Mouse (Mus musculus) heart, embryonic 14.5 days (tissue): ENCODE measurements at regions not wholly inside any gene's neighbourhood (a gene's known extent, or its start where the extent isn't known, plus 50 kb on each side); places are given as distances from the start of the nearest gene placed in this dataset.

Source experiments
- ATAC-seq: fragments of 200-750 bp; cut with Nextera tagmentation; 2 replicates; pipeline ENCODE4 v1.8.0; 2017; ENCODE audit warnings: low read depth, moderate TSS enrichment; ENCODE audit not compliant: insufficient number of reproducible peaks, insufficient read depth, low FRiP score
- H3K27ac ChIP-seq, 2 experiments: fragments of 200-500 bp in 1 of 2; fragments of 300-500 bp in 1 of 2; sonication (generic) in 1 of 2; replicated peaks in 1 of 2; 2 replicates each; pipeline ENCODE4 v1.5.1; 2012 to 2014; ENCODE audit warnings: low read depth in 2 of 2, low read length in 2 of 2, control low read depth in 1 of 2, mild to moderate bottlenecking in 1 of 2, mixed read lengths in 1 of 2; ENCODE audit not compliant: control insufficient read depth in 1 of 2, insufficient read depth in 1 of 2
- H3K27me3 ChIP-seq: fragments of 300-500 bp; sonication (generic); 2 replicates; pipeline ENCODE4 v1.6.1; 2014; ENCODE audit warnings: mild to moderate bottlenecking, low read length, control low read depth; ENCODE audit not compliant: control insufficient read depth, insufficient read depth
- H3K36me3 ChIP-seq: fragments of 300-500 bp; sonication (generic); 2 replicates; pipeline ENCODE4 v1.6.1; 2014; ENCODE audit warnings: mild to moderate bottlenecking, control low read depth, low read length, mixed read lengths; ENCODE audit not compliant: control insufficient read depth, insufficient read depth
- H3K4me1 ChIP-seq, 2 experiments: fragments of 200-500 bp in 1 of 2; fragments of 300-500 bp in 1 of 2; sonication (generic) in 1 of 2; 2 replicates each; pipeline ENCODE4 v1.6.1; 2012 to 2014; ENCODE audit warnings: low read length in 2 of 2, control low read depth in 1 of 2, mixed read lengths in 1 of 2; ENCODE audit not compliant: control insufficient read depth in 2 of 2, insufficient read depth in 2 of 2
- H3K4me2 ChIP-seq: fragments of 300-500 bp; sonication (generic); 2 replicates; pipeline ENCODE4 v1.6.1; 2014; ENCODE audit warnings: mild to moderate bottlenecking, low read length
- H3K4me3 ChIP-seq, 2 experiments: fragments of 200-500 bp in 1 of 2; fragments of 300-500 bp in 1 of 2; sonication (generic) in 1 of 2; 2 replicates each; pipeline ENCODE4 v1.5.1; 2012 to 2014; ENCODE audit warnings: low read length in 2 of 2, mild to moderate bottlenecking in 2 of 2, control low read depth in 1 of 2, low read depth in 1 of 2, moderate library complexity in 1 of 2; ENCODE audit not compliant: control insufficient read depth in 1 of 2, insufficient read depth in 1 of 2
- H3K9ac ChIP-seq: fragments of 300-500 bp; sonication (generic); 2 replicates; pipeline ENCODE4 v1.6.1; 2014; ENCODE audit warnings: mild to moderate bottlenecking, low read length
- H3K9me3 ChIP-seq: fragments of 300-500 bp; sonication (generic); 2 replicates; pipeline ENCODE4 v1.6.1; 2016; ENCODE audit warnings: low read length, control low read depth; ENCODE audit not compliant: control insufficient read depth
- WGBS: fragments of 180-500 bp; shearing (Covaris S2); extraction: QIAGEN DNeasy Blood & Tissue Kit; methylation state at CpG from one replicate; pipeline ENCODE4 v1.1.7; 2014; 5-methylcytosine and 5-hydroxymethylcytosine counted together

- Histone ChIP-seq H3K4me3 (no peak overlapping the region), H3K36me3 (no peaks in the 10 kb centered on the region), H3K9ac (no peak overlapping the region), H3K4me2 (no peak overlapping the region), H3K9me3 (no peaks in the 10 kb centered on the region), H3K27ac (no peak overlapping the region), H3K4me1 (peaks cover 15 to 17% of the 10 kb centered on the region in 2 experiments; a peak in 3 of 4 replicates), H3K27me3 (no peaks in the 10 kb centered on the region)
- 84% methylated on average over 4 of the region's 4 CpGs for WGBS
- ATAC-seq, result no peak
Observed at GRCm38 (mm10) chr19:53442132-53442610, 51.8 kb upstream of the Smndc1 start.

GRCm38 (mm10) chr19:53441449-53442131, 51.2 kb upstream of the Smndc1 start:
- no peak for ATAC-seq
- H3K4me3 ChIP-seq, result no peak overlapping the region
- H3K9ac ChIP-seq, result no peak overlapping the region
- H3K27me3 ChIP-seq, result no peaks in the 10 kb centered on the region
- 82% methylated on average over 13 of the region's 13 CpGs for WGBS
- H3K36me3 ChIP-seq, result no peaks in the 10 kb centered on the region
- H3K9me3 ChIP-seq, result no peaks in the 10 kb centered on the region
- H3K27ac ChIP-seq, result no peak overlapping the region
- peaks cover 17 to 21% of the 10 kb centered on the region in 2 experiments; a peak in 3 of 4 replicates for H3K4me1 ChIP-seq
- H3K4me2 ChIP-seq, result no peak overlapping the region

DNA sequence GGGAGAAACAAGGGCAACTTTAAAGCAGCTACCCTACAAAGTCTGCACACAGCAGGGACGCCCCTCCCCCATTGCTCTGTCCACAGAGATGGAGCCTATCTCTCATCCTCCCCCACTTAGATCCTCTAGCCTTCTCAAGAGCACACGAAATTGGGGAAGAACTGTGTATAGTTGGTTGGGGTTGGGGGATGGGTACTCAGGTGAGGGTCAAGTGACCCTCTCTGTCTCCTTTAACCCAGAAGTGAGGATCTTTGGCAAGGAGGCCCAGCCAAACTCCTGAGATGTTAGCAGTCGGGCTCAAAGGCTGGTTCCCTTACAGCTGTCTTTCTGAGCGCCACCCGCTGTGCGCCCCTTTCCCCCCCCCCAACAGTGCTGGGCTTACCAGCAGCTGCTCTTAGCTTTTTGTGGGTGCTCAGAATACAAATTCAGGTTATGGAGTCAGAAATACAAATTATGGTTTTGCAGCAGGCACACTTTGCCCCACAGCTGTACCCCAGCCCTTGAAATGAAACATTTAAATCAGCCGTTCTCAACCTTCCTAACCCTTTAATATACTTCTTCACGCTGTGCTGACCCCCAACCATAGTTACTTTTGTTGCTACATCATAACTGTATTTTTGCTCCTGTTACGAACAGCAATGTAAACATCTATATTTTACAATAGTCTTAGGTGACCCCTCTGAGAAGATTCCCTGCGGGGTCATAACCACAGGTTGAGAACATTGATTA, 50.1 kb upstream of the Smndc1 start:
- Histone ChIP-seq H3K27ac (no peak overlapping the region), H3K9ac (no peak overlapping the region), H3K4me2 (no peak overlapping the region), H3K4me1 (peaks cover 17 to 21% of the 10 kb centered on the region in 2 experiments; a peak in 3 of 4 replicates), H3K9me3 (no peaks in the 10 kb centered on the region), H3K36me3 (no peaks in the 10 kb centered on the region), H3K4me3 (no peak overlapping the region), H3K27me3 (no peaks in the 10 kb centered on the region)
- no peak for ATAC-seq
- WGBS, result 58% methylated on average over 10 of the region's 10 CpGs
